Mouse (Mus musculus) hindbrain, embryonic 13.5 days (tissue): ENCODE results near the gene Fzd7. TPM values are rescaled to one million over a fixed set of nuclear protein-coding genes. Genes with fewer than 3 reads are reported as not detected.

Experiments used
- ATAC-seq: fragments of 200-750 bp; cut with Nextera tagmentation; 2 replicates; pipeline ENCODE4 v1.8.0; 2017; ENCODE audit warnings: moderate TSS enrichment; ENCODE audit not compliant: low FRiP score
- H3K27ac ChIP-seq: fragments of 300-500 bp; sonication (generic); 2 replicates; pipeline ENCODE4 v1.5.1; 2015; ENCODE audit warnings: inconsistent platforms, mild to moderate bottlenecking, moderate library complexity
- H3K27me3 ChIP-seq: fragments of 300-500 bp; sonication (generic); 2 replicates; pipeline ENCODE4 v1.6.1; 2015; ENCODE audit warnings: mild to moderate bottlenecking, inconsistent platforms
- H3K36me3 ChIP-seq: fragments of 300-500 bp; sonication (generic); 2 replicates; pipeline ENCODE4 v1.6.1; 2015; ENCODE audit warnings: mild to moderate bottlenecking, inconsistent platforms
- H3K4me1 ChIP-seq: fragments of 300-500 bp; sonication (generic); replicated peaks from 2 replicates; pipeline ENCODE4 v1.6.1; 2015; ENCODE audit warnings: inconsistent platforms
- H3K4me2 ChIP-seq: fragments of 300-500 bp; sonication (generic); 2 replicates; pipeline ENCODE4 v1.6.1; 2015; ENCODE audit warnings: inconsistent platforms, mild to moderate bottlenecking, moderate library complexity
- H3K4me3 ChIP-seq: fragments of 300-500 bp; sonication (generic); 2 replicates; pipeline ENCODE4 v1.5.1; 2015; ENCODE audit warnings: mild to moderate bottlenecking, inconsistent platforms
- H3K9ac ChIP-seq: fragments of 300-500 bp; sonication (generic); 2 replicates; pipeline ENCODE4 v1.6.1; 2015; ENCODE audit warnings: mild to moderate bottlenecking, inconsistent platforms
- H3K9me3 ChIP-seq: fragments of 300-500 bp; sonication (generic); 2 replicates; pipeline ENCODE4 v1.6.1; 2016; ENCODE audit warnings: inconsistent platforms
- WGBS: fragments of 180-500 bp; shearing (Covaris S2); methylation state at CpG from one replicate; pipeline ENCODE4 v1.1.7; 2015; 5-methylcytosine and 5-hydroxymethylcytosine counted together
- polyA plus RNA-seq: library from polyadenylated mRNA; unstranded; fragments of >200 nt; fragmentation: Nextera tagmentation; extraction: Ambion mirVana; gene quantifications from 2 replicates; pipeline ENCODE4 v1.2.1, GENCODE M21; 2015

The Fzd7 gene
- polyA plus RNA-seq, 1 experiment from 2014 or later: 3.3 TPM

- Histone ChIP-seq H3K9me3 (no peaks in the 10 kb centered on the region), H3K27me3 (no peaks in the 10 kb centered on the region), H3K4me1 (peaks cover 33% of the 10 kb centered on the region), H3K27ac (peak within 1 kb of the TSS; percentile 93), H3K36me3 (no peaks in the 10 kb centered on the region), H3K9ac (peak within 1 kb of the TSS; percentile 70), H3K4me3 (peak within 1 kb of the TSS; percentile 35), H3K4me2 (peak within 1 kb of the TSS; percentile 57)
- peak; percentile 95 for ATAC-seq
- WGBS: 2% methylated on average over 25 of the region's 25 CpGs
These were observed 34.0 kb downstream of the Fzd7 start, which contains the start of gene Gm973 for GRCm38 (mm10) chr1:59516026-59516917. Gene Gm973 (plus strand): TSS chr1:59516264.

- Histone ChIP-seq H3K4me3 (no peak overlapping the region), H3K9me3 (no peaks in the 10 kb centered on the region), H3K27ac (no peak overlapping the region), H3K27me3 (no peaks in the 10 kb centered on the region), H3K36me3 (no peaks in the 10 kb centered on the region), H3K4me1 (peaks cover 45% of the 10 kb centered on the region), H3K9ac (no peak overlapping the region), H3K4me2 (no peak overlapping the region)
- 53% methylated on average over 11 of the region's 11 CpGs for WGBS
- ATAC-seq: no peak
These were observed 38.1 kb downstream of the Fzd7 start for GRCm38 (mm10) chr1:59520226-59520837.

GRCm38 (mm10) chr1:59522456-59522855 lies 40.2 kb downstream of the Fzd7 start:
- Histone ChIP-seq H3K4me3 (no peak overlapping the region), H3K36me3 (no peaks in the 10 kb centered on the region), H3K27ac (no peak overlapping the region), H3K4me2 (no peak overlapping the region), H3K9me3 (no peaks in the 10 kb centered on the region), H3K9ac (no peak overlapping the region), H3K27me3 (no peaks in the 10 kb centered on the region), H3K4me1 (peaks cover 27% of the 10 kb centered on the region)
- 73% methylated on average over 1 of the region's 1 CpGs for WGBS
- ATAC-seq: no peak

GRCm38 (mm10) chr1:59523378-59523958 lies 41.2 kb downstream of the Fzd7 start:
- WGBS: 42% methylated on average over 5 of the region's 5 CpGs
- Histone ChIP-seq H3K27ac (peak overlapping the region; percentile 32; the same call in 1 of the 2 replicates), H3K9ac (no peak overlapping the region), H3K4me3 (no peak overlapping the region), H3K36me3 (no peaks in the 10 kb centered on the region), H3K9me3 (no peaks in the 10 kb centered on the region), H3K4me1 (peaks cover 26% of the 10 kb centered on the region), H3K27me3 (no peaks in the 10 kb centered on the region), H3K4me2 (no peak overlapping the region)
- no peak for ATAC-seq

- Histone ChIP-seq H3K9ac (no peak overlapping the region), H3K27me3 (no peaks in the 10 kb centered on the region), H3K9me3 (no peaks in the 10 kb centered on the region), H3K4me2 (no peak overlapping the region), H3K27ac (peak overlapping the region; percentile 62), H3K4me1 (peaks cover 23% of the 10 kb centered on the region), H3K4me3 (no peak overlapping the region), H3K36me3 (no peaks in the 10 kb centered on the region)
- ATAC-seq: peak; percentile 72
- 29% methylated on average over 2 of the region's 2 CpGs for WGBS
These were observed 41.8 kb downstream of the Fzd7 start for GRCm38 (mm10) chr1:59524071-59524470.

- no peak overlapping the region for H3K4me3 ChIP-seq
- H3K36me3 ChIP-seq: no peaks in the 10 kb centered on the region
- ATAC-seq: no peak
- 0 out of 2 replicates have a peak overlapping the region, but pooled peaks have one; percentile 62 for H3K27ac ChIP-seq
- H3K9me3 ChIP-seq: no peaks in the 10 kb centered on the region
- WGBS: 53% methylated on average over 3 of the region's 3 CpGs
- H3K4me2 ChIP-seq: no peak overlapping the region
- H3K9ac ChIP-seq: no peak overlapping the region
- H3K27me3 ChIP-seq: no peaks in the 10 kb centered on the region
- peaks cover 20% of the 10 kb centered on the region for H3K4me1 ChIP-seq
These were observed 42.5 kb downstream of the Fzd7 start for GRCm38 (mm10) chr1:59524759-59525158.

GRCm38 (mm10) chr1:59527219-59527618 lies 45.0 kb downstream of the Fzd7 start:
- ATAC-seq: no peak
- Histone ChIP-seq H3K4me2 (no peak overlapping the region), H3K9me3 (no peaks in the 10 kb centered on the region), H3K27me3 (no peaks in the 10 kb centered on the region), H3K9ac (no peak overlapping the region), H3K4me1 (peaks cover 12% of the 10 kb centered on the region), H3K27ac (no peak overlapping the region), H3K36me3 (no peaks in the 10 kb centered on the region), H3K4me3 (no peak overlapping the region)
- 93% methylated on average over 6 of the region's 6 CpGs for WGBS

- Histone ChIP-seq H3K4me2 (no peak overlapping the region), H3K9ac (no peak overlapping the region), H3K4me3 (no peak overlapping the region), H3K4me1 (peaks cover 15% of the 10 kb centered on the region), H3K9me3 (no peaks in the 10 kb centered on the region), H3K27ac (peak overlapping the region; percentile 69), H3K36me3 (no peaks in the 10 kb centered on the region), H3K27me3 (no peaks in the 10 kb centered on the region)
- ATAC-seq: peak; percentile 88
- 25% methylated on average over 5 of the region's 5 CpGs for WGBS
These were observed 53.0 kb downstream of the Fzd7 start for GRCm38 (mm10) chr1:59534976-59535810.

Other genes starting within 250 kb of the Fzd7 start
- gene Als2, start 245.2 kb upstream of the Fzd7 start, polyA plus RNA-seq: 17.3 and 17.5 TPM in 2 replicates
- gene Cdk15, start 225.5 kb upstream of the Fzd7 start, polyA plus RNA-seq: 0.78 and 1.1 TPM in 2 replicates
- 7.9 and 8.6 TPM in 2 replicates for gene Gm973, start 33.8 kb downstream of the Fzd7 start, polyA plus RNA-seq
- gene Sumo1, start 188.4 kb downstream of the Fzd7 start, polyA plus RNA-seq: 410 and 416 TPM in 2 replicates
- 168 and 175 TPM in 2 replicates for gene Nop58, start 202.5 kb downstream of the Fzd7 start, polyA plus RNA-seq